Mouse (Mus musculus) heart, postnatal 0 days (tissue): ENCODE results near the gene Rfwd3.

ENCODE experiments used
- CTCF ChIP-seq: IDR thresholded peaks from 2 replicates; pipeline ENCODE4 v1.5.1; 2016; ENCODE audit warnings: antibody characterized with exemption, control low read depth, low read depth
- EP300 ChIP-seq: IDR thresholded peaks from 2 replicates; pipeline ENCODE4 v1.6.1; 2016; ENCODE audit warnings: antibody characterized with exemption, low read depth

DNA sequence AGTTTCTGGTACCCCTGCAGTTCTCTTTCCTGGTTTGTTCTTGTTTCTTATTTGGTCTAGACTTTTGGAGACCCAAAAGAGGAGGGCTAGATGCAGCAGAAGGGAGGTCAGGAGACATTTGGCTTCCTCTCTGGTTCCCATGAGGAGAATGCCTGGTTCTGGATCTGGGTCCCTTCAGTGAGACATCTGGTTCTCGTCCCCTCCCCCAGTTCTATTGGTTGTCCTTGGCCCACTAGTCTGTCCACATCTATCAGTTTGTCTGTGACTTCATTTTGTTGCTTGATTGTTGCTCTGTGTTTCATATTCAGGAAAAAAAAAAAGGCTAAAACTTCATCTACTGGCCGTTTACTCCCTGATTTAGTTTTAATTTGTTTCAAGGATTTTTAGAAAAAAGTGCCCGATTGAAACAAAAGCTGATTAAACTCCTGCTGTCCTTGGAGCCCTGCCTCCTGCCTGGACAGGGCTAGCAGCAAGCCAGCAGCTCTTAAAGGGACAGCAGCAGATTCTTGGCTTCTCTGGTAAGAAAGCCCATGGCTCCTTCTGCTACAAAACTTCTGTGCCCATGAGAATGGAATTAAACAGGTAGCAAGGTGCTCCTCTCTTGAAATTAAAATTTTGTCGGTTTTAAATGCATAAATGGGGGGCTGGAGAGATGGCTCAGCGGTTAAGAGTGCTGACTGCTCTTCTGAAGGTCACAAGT is 5.2 kb upstream of the Rfwd3 start:
- TF ChIP-seq EP300 (no peak), CTCF (no peak)
